Mouse (Mus musculus) liver, embryonic 14.5 days (tissue): Measurements from ENCODE around the gene Kif24. TPM values are rescaled to one million over a fixed set of nuclear protein-coding genes. Genes with fewer than 3 reads are reported as not detected.
A peak's percentile ranks its signal among the peaks of the same experiment; 100 is the strongest.

ENCODE experiments used
- ATAC-seq: fragments of 200-750 bp; cut with Nextera tagmentation; 2 replicates; pipeline ENCODE4 v1.8.0; 2017; ENCODE audit warnings: moderate number of reproducible peaks, mild to moderate bottlenecking, moderate library complexity; ENCODE audit not compliant: insufficient read depth
- DNase-seq, 3 experiments: peaks; one replicate each; pipeline ENCODE4 v3.0.0-alpha.2; 2012 to 2013; ENCODE audit warnings: low read depth in 3 of 3, low spot score in 3 of 3
- H3K27ac ChIP-seq: fragments of 300-500 bp; sonication (generic); 2 replicates; pipeline ENCODE4 v1.5.1; 2014; ENCODE audit warnings: moderate library complexity, mild to moderate bottlenecking, control low read depth, inconsistent platforms
- H3K27me3 ChIP-seq: fragments of 300-500 bp; sonication (generic); 2 replicates; pipeline ENCODE4 v1.6.1; 2014; ENCODE audit warnings: mild to moderate bottlenecking, low read length, moderate library complexity; ENCODE audit not compliant: control insufficient read depth, insufficient read depth
- H3K36me3 ChIP-seq: fragments of 300-500 bp; sonication (generic); replicated peaks from 2 replicates; pipeline ENCODE4 v1.6.1; 2014; ENCODE audit warnings: low read depth; ENCODE audit not compliant: control insufficient read depth, insufficient read depth
- H3K4me1 ChIP-seq, 2 experiments: fragments of 200-500 bp in 1 of 2; fragments of 300-500 bp in 1 of 2; sonication (generic) in 1 of 2; replicated peaks; 2 replicates each; pipeline ENCODE4 v1.6.1; 2012 to 2014; ENCODE audit warnings: antibody characterized with exemption in 1 of 2, inconsistent platforms in 1 of 2, low read length in 1 of 2; ENCODE audit not compliant: control insufficient read depth in 2 of 2, insufficient read depth in 2 of 2
- H3K4me2 ChIP-seq: fragments of 300-500 bp; sonication (generic); 2 replicates; pipeline ENCODE4 v1.6.1; 2014; ENCODE audit warnings: low read depth, mild to moderate bottlenecking, control low read depth, moderate library complexity
- H3K4me3 ChIP-seq, 2 experiments: fragments of 200-500 bp in 1 of 2; fragments of 300-500 bp in 1 of 2; sonication (generic) in 1 of 2; 2 replicates each; pipeline ENCODE4 v1.5.1; 2012 to 2014; ENCODE audit warnings: low read depth in 2 of 2, low read length in 2 of 2, mild to moderate bottlenecking in 2 of 2, control low read depth in 1 of 2, inconsistent platforms in 1 of 2, moderate library complexity in 1 of 2; ENCODE audit not compliant: insufficient read depth in 1 of 2
- H3K9ac ChIP-seq: fragments of 300-500 bp; sonication (generic); replicated peaks from 2 replicates; pipeline ENCODE4 v1.6.1; 2014; ENCODE audit warnings: mild to moderate bottlenecking, control low read depth, moderate library complexity
- H3K9me3 ChIP-seq: fragments of 300-500 bp; sonication (generic); 2 replicates; pipeline ENCODE4 v1.6.1; 2016; ENCODE audit warnings: low read length, mixed read lengths; ENCODE audit not compliant: control insufficient read depth
- CTCF ChIP-seq: IDR thresholded peaks from 2 replicates; pipeline ENCODE4 v1.5.1; 2016; ENCODE audit warnings: antibody characterized with exemption, low read depth, control low read depth
- EP300 ChIP-seq: IDR thresholded peaks from 2 replicates; pipeline ENCODE4 v1.6.1; 2016; ENCODE audit warnings: antibody characterized with exemption, low read depth
- WGBS: fragments of 180-500 bp; shearing (Covaris S2); extraction: QIAGEN DNeasy Blood & Tissue Kit; methylation state at CpG from one replicate; pipeline ENCODE4 v1.1.7; 2014; ENCODE audit not compliant: insufficient replicate concordance; 5-methylcytosine and 5-hydroxymethylcytosine counted together
- polyA plus RNA-seq, 2 experiments: library from polyadenylated mRNA; depleted of rRNA in 1 of 2; stranded (reverse) in 1 of 2; unstranded in 1 of 2; fragments of >200 nt; fragmentation: Nextera tagmentation in 1 of 2; extraction: Ambion mirVana in 1 of 2; gene quantifications; 2 replicates each; pipeline versions ENCODE4 v1.2.1 to v1.2.3; 2012 to 2014

The Kif24 gene
- polyA plus RNA-seq, 2 experiments: 4.0 to 4.2 TPM

GRCm38 (mm10) chr4:41497579-41497978, 32.9 kb upstream of the Kif24 start:
- Histone ChIP-seq H3K9ac (no peak overlapping the region), H3K27ac (no peak overlapping the region), H3K4me2 (peak overlapping the region; percentile 23), H3K27me3 (peaks cover 64% of the 10 kb centered on the region), H3K4me1 (peaks cover 0 to 16% of the 10 kb centered on the region in 2 experiments; a peak in 3 of 4 replicates), H3K4me3 (no peak overlapping the region), H3K36me3 (no peaks in the 10 kb centered on the region), H3K9me3 (no peaks in the 10 kb centered on the region)
- ATAC-seq (no peak), DNase-seq (no peak)
- no peak for TF ChIP-seq EP300
- peak; percentile 53 for TF ChIP-seq CTCF
- WGBS: 2% methylated on average over 34 of the region's 34 CpGs

GRCm38 (mm10) chr4:41497046-41497445, 32.4 kb upstream of the Kif24 start:
- TF ChIP-seq EP300 (no peak), CTCF (no peak)
- Histone ChIP-seq H3K27ac (no peak overlapping the region), H3K27me3 (peaks cover 60% of the 10 kb centered on the region), H3K4me2 (no peak overlapping the region), H3K9me3 (no peaks in the 10 kb centered on the region), H3K4me1 (peaks cover 0 to 12% of the 10 kb centered on the region in 2 experiments; a peak in 2 of 4 replicates), H3K36me3 (no peaks in the 10 kb centered on the region), H3K4me3 (no peak overlapping the region), H3K9ac (no peak overlapping the region)
- 30% methylated on average over 5 of the region's 5 CpGs for WGBS
- DNase-seq (no peak), ATAC-seq (no peak)

DNA sequence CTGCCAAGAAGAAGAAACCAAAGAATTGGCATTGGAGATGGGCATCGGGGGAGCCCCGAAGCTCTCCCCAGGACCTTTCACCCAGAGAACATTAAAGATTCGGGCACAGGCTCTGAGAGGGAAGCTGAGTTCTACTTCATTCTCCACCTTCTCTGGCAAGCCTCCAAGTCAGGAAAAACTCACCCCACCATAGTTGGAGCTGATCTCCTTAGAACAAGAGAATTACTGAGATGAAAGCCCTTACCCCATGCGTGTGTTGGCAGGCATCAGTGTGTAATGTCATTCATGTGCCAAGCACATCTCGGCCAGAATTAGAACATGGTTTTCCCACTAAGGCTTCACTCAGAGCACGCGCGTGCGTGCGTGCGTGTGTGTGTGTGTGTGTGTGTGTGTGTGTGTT, 31.2 kb upstream of the Kif24 start:
- no peaks in the 10 kb centered on the region for H3K9me3 ChIP-seq
- H3K9ac ChIP-seq: no peak overlapping the region
- TF ChIP-seq CTCF (no peak), EP300 (no peak)
- peaks cover 0 to 12% of the 10 kb centered on the region in 2 experiments; a peak in 2 of 4 replicates for H3K4me1 ChIP-seq
- no peak overlapping the region for H3K4me2 ChIP-seq
- ATAC-seq (no peak), DNase-seq (no peak)
- no peaks in the 10 kb centered on the region for H3K36me3 ChIP-seq
- 74% methylated on average over 11 of the region's 11 CpGs for WGBS
- no peak overlapping the region for H3K4me3 ChIP-seq
- peaks cover 50% of the 10 kb centered on the region for H3K27me3 ChIP-seq
- H3K27ac ChIP-seq: no peak overlapping the region

- Histone ChIP-seq H3K27ac (no peak overlapping the region), H3K27me3 (peaks cover 42% of the 10 kb centered on the region)
- no peak for TF ChIP-seq CTCF
- no peak for TF ChIP-seq EP300
These were observed 30.4 kb upstream of the Kif24 start for GRCm38 (mm10) chr4:41495076-41495475.

GRCm38 (mm10) chr4:41494378-41494777, 29.7 kb upstream of the Kif24 start:
- Histone ChIP-seq H3K27me3 (peaks cover 35% of the 10 kb centered on the region), H3K36me3 (no peaks in the 10 kb centered on the region), H3K4me1 (peaks cover 0 to 12% of the 10 kb centered on the region in 2 experiments; a peak in 2 of 4 replicates), H3K27ac (no peak overlapping the region), H3K9ac (no peak overlapping the region), H3K4me3 (no peak overlapping the region), H3K4me2 (no peak overlapping the region), H3K9me3 (no peaks in the 10 kb centered on the region)
- ATAC-seq: peak; percentile 45; the same call in 1 of the 2 replicates
- no peak for DNase-seq
- no peak for TF ChIP-seq EP300
- TF ChIP-seq CTCF: no peak
- WGBS: 23% methylated on average over 3 of the region's 3 CpGs

More at GRCm38 (mm10) chr4:41495076-41495475, 30.4 kb upstream of the Kif24 start:
- Histone ChIP-seq H3K9me3 (no peaks in the 10 kb centered on the region), H3K9ac (no peak overlapping the region), H3K36me3 (no peaks in the 10 kb centered on the region), H3K4me3 (no peak overlapping the region), H3K4me2 (no peak overlapping the region), H3K4me1 (peaks cover 0 to 12% of the 10 kb centered on the region in 2 experiments; a peak in 2 of 4 replicates)
- WGBS: 51% methylated on average over 4 of the region's 4 CpGs
- DNase-seq: no peak
- no peak for ATAC-seq
